Mouse (Mus musculus): ENCODE results near the gene Gm13276.
"Not testable (repeated sequence)": the region's sequence is repeated elsewhere in the genome, so short reads cannot be mapped to it uniquely, and the experiment has no call there.

Gene Gm13276

DNA sequence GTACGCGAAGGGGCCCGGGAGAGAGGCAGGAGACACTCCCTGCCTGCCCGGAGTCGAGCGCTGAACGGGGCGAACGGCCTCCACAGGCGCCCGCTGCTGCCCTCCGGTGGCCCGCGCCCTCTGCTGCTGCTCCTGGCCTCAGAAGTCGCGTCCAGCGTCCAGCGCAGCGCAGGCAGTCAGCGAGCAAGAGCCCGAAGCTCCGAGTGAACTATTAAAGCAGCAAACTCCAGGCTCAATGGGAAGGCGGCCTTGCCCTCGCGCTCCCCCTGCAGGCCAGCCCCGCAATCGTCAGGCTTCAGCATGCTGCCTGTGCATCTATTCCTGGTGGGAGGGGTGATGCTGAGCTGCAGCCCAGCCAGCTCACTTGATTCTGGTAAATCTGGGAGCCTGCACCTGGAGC lies at the start of gene Gm13276:
Gene Gm13276 (plus strand): TSS at position 301 of the 400 bp plus-strand sequence.
- DNase-seq = not testable (repeated sequence)

- peak; percentile 55 for DNase-seq
These were observed 47.0 kb upstream of the Gm13276 start for GRCm38 (mm10) chr4:88738480-88738879.

DNA sequence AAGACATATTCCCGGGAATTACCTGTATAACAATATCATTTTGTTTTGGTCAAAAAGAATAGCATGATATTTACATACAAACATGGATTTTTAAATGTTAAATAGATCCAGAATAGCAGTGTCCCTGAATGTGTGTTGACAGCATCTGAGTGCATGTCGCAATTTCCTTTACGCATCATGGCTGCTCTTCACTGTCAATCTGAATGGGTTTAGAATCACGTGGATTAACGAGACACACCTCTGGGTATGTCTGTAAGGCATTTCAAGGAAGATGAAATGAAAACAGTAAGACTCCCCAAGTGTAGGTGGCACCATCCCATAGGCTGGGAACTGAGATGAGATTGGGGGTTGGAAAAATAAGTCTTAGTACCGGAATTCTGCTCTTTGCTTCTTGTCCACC lies 46.5 kb upstream of the Gm13276 start:
- DNase-seq = no peak

- no peak for DNase-seq
These were observed 44.1 kb upstream of the Gm13276 start for GRCm38 (mm10) chr4:88741426-88741825.

DNA sequence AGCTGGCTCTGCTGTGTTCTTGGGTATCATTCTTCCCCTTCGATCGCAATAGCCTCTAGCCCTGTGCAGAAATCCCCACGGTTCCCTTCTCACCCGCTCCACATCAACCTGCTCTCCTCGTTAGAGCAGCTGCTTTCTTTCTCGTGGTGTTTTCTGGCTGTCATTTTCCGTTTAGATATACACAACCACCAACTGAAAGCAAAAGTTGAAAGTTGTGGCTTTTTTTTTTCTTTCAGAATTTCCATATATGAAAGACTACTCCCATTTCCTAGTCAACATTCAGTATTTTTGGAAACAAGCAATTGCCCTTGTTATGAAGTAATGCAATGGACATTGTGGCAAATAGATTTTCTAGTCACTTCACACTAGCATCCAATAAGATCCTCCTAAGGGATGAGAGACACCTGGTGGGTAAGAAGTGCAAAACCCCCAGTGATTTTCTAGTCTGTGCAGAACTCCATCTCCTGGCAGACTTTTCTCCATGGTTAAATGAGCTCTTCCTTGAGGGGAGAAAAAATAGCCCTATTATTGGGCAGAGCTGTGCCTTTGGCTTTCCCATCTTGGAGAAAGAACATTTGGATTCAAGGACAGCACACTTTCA lies 42.6 kb upstream of the Gm13276 start:
- DNase-seq = no peak

DNA sequence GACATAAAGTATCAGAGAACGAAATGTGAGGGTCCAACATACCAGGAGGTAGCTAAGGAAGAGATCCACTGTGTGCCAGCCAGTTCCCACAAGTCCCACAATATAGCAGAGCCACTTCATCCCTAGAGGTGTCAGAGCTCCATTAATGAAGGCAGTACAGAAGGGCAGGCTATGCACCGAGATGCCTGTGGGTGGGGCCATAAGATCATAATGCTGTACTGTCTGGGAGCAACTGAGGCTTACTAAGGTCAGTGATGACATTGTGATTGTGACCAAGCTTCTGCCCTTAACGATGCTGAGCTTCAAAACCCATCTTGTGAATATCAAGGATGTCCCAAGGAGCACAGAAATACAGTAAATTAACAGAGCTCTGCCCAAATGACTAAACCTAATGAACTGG lies 41.3 kb upstream of the Gm13276 start:
- no peak for DNase-seq

DNA sequence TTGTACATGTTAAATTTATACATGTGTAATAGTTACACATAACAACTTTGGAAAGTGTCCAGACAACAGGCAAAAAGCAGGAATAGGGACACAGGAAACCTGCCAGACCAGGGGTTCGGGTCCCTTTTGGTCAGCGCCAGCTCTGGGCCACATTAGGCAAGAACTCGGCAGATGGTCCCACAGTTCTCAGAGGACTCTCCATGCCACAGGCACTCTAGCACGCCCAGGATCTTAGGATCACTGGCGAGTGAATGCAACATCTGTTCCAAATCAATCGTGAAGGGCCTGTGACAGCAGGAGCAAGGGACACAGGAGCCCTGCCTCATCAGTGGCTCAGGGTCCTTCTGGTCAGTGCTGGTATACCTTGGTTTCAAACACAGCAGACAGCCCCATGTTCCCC lies 35.6 kb upstream of the Gm13276 start:
- DNase-seq = no peak

DNA sequence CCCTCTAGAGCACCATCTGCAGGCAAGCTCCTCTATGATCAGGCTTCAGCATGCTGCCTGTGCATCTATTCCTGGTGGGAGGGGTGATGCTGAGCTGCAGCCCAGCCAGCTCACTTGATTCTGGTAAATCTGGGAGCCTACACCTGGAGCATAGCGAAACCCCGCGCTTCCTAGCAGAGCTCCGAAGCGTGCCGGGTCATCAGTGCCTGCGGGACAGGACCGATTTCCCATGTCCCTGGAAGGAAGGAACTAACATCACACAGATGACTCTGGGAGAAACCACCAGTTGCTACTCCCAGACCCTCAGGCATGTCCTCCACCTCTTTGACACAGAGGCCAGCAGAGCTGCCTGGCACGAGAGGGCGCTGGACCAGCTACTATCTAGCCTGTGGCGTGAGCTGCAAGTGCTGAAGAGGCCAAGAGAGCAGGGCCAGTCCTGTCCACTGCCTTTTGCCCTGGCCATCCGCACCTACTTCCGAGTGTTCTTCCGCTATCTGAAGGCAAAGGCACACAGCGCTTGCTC lies 30.6 kb upstream of the Gm13276 start, which contains the start of gene Gm13271:
Gene Gm13271 (plus strand): TSS at position 51 of the 523 bp plus-strand sequence.
- DNase-seq = peak; percentile 79

- not testable (repeated sequence) for DNase-seq
These were observed 28.7 kb upstream of the Gm13276 start for GRCm38 (mm10) chr4:88756581-88757513.

- DNase-seq = peak; percentile 94
These were observed 27.9 kb upstream of the Gm13276 start for GRCm38 (mm10) chr4:88757628-88758031.

DNA sequence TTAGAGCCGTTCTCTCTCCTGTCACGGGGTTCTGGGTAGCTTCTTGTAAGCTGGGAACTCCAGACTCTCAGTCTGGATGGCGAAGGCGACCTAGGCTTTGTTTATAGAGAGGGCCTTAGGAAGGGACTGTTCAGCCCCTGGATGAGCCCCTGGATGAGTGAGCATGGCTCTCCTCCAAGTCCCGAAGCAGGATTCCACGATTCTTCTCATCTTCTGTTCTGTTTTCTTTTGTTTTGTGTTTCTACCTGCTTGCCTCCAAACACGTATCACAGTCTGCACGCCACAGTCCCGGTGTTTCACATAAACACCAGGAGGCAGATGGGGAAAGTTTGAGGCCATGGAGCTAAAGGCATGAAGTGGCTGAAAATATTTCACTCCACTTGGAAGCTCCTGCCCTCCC lies 26.8 kb upstream of the Gm13276 start:
- DNase-seq = peak; percentile 23

- DNase-seq = peak; percentile 37
These were observed 25.8 kb upstream of the Gm13276 start, which contains the start of gene Gm13283 for GRCm38 (mm10) chr4:88759610-88760268. Gene Gm13283, plus strand, starts transcription at chr4:88760119.

GRCm38 (mm10) chr4:88760431-88760830 lies 25.1 kb upstream of the Gm13276 start:
- DNase-seq = peak; percentile 87

DNA sequence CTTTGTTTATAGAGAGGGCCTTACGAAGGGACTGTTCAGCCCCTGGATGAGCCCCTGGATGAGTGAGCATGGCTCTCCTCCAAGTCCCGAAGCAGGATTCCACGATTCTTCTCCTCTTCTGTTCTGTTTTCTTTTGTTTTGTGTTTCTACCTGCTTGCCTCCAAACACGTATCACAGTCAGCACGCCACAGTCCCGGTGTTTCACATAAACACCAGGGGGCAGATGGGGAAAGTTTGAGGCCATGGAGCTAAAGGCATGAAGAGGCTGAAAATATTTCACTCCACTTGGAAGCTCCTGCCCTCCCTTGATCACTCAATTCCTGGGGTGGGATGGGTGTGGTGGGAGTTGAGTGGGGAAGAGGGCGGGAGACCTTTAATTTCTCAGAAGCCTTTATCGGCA lies 23.7 kb upstream of the Gm13276 start:
- peak; percentile 69 for DNase-seq

DNA sequence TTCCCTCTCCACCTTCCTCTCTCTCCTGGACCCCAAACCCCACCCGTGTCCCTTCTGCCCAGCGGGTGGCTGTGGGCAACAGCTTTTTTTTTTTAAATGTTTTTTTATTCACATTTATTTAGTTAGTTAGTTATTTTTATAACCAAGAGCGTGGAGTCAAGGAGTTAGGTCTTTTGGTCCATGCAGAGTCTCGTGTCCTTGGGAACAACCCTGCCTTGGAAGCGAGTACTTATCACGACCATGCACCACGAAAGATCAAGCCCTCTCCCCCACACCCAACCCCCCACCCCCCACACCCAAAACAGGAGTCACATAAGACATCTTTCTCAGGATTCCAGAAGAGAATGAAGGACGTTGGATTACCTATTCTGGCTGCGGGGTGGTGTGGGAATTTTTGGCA lies 23.2 kb upstream of the Gm13276 start:
- peak; percentile 31 for DNase-seq

DNA sequence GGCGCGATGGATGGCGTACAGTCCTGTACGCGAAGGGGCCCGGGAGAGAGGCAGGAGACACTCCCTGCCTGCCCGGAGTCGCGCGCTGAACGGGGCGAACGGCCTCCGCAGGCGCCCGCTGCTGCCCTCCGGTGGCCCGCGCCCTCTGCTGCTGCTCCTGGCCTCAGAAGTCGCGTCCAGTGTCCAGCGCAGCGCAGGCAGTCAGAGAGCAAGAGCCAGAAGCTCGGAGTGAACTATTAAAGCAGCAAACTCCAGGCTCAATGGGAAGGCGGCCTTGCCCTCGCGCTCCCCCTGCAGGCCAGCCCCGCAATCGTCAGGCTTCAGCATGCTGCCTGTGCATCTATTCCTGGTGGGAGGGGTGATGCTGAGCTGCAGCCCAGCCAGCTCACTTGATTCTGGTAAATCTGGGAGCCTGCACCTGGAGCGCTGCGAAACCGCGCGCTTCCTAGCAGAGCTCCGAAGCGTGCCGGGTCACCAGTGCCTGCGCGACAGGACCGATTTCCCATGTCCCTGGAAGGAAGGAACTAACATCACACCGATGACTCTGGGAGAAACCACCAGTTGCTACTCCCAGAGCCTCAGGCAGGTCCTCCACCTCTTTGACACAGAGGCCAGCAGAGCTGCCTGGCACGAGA lies 22.0 kb upstream of the Gm13276 start:
- DNase-seq = peak; percentile 82

DNA sequence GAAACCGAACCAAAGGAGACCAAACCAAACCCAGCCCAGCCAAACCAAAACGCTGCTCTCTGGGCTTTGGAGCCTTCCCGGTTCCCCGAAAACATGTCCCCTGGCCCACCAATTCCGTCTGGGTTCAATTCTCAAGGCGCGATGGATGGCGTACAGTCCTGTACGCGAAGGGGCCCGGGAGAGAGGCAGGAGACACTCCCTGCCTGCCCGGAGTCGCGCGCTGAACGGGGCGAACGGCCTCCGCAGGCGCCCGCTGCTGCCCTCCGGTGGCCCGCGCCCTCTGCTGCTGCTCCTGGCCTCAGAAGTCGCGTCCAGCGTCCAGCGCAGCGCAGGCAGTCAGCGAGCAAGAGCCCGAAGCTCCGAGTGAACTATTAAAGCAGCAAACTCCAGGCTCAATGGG lies 12.0 kb upstream of the Gm13276 start, which contains the start of gene Gm13290:
Gene Gm13290 (plus strand): TSS at position 301 of the 400 bp plus-strand sequence.
- DNase-seq = not testable (repeated sequence)

DNA sequence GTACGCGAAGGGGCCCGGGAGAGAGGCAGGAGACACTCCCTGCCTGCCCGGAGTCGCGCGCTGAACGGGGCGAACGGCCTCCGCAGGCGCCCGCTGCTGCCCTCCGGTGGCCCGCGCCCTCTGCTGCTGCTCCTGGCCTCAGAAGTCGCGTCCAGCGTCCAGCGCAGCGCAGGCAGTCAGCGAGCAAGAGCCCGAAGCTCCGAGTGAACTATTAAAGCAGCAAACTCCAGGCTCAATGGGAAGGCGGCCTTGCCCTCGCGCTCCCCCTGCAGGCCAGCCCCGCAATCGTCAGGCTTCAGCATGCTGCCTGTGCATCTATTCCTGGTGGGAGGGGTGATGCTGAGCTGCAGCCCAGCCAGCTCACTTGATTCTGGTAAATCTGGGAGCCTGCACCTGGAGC lies 8.9 kb upstream of the Gm13276 start, which contains the start of gene Gm13289:
Gene Gm13289 (plus strand): TSS at position 301 of the 400 bp plus-strand sequence.
- not testable (repeated sequence) for DNase-seq

DNA sequence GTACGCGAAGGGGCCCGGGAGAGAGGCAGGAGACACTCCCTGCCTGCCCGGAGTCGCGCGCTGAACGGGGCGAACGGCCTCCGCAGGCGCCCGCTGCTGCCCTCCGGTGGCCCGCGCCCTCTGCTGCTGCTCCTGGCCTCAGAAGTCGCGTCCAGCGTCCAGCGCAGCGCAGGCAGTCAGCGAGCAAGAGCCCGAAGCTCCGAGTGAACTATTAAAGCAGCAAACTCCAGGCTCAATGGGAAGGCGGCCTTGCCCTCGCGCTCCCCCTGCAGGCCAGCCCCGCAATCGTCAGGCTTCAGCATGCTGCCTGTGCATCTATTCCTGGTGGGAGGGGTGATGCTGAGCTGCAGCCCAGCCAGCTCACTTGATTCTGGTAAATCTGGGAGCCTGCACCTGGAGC lies 6.0 kb upstream of the Gm13276 start, which contains the start of gene Gm13272:
Gene Gm13272 (plus strand): TSS at position 301 of the 400 bp plus-strand sequence.
- DNase-seq = not testable (repeated sequence)

- DNase-seq = peak; percentile 8
These were observed 5.2 kb upstream of the Gm13276 start for GRCm38 (mm10) chr4:88780320-88780719.

- not testable (repeated sequence) for DNase-seq
These were observed 3.7 kb upstream of the Gm13276 start, which contains the start of gene Ifnz for GRCm38 (mm10) chr4:88781831-88782230. Gene Ifnz, plus strand, starts transcription at chr4:88782131.

- DNase-seq = peak; percentile 35
These were observed 3.2 kb upstream of the Gm13276 start for GRCm38 (mm10) chr4:88782335-88782734.
